Mouse (Mus musculus) ES-E14 (cell line): ENCODE measurements around the gene Tsc22d4. TPM values are rescaled to one million over a fixed set of nuclear protein-coding genes. Genes with fewer than 3 reads are reported as not detected.

Experiments
- DNase-seq: peaks from one replicate; pipeline ENCODE4 v3.0.0-alpha.2; 2013; ENCODE audit warnings: low read depth, low spot score
- H3K27ac ChIP-seq: 2 replicates; pipeline ENCODE4 v1.5.1; 2012; ENCODE audit warnings: low read depth, mild to moderate bottlenecking, low read length, moderate library complexity, mixed read lengths; ENCODE audit not compliant: poor library complexity, insufficient read depth, severe bottlenecking
- H3K36me3 ChIP-seq: 2 replicates; pipeline ENCODE4 v1.6.1; 2012; ENCODE audit warnings: mild to moderate bottlenecking, low read length, moderate library complexity, mixed read lengths; ENCODE audit not compliant: control insufficient read depth, poor library complexity, insufficient read depth, severe bottlenecking
- H3K4me1 ChIP-seq, 2 experiments: fragments of 150-350 bp in 1 of 2; sonication (generic) in 1 of 2; 2 replicates each; pipeline ENCODE4 v1.6.1; 2012; ENCODE audit warnings: low read length in 2 of 2, mild to moderate bottlenecking in 1 of 2, mixed read lengths in 1 of 2; ENCODE audit not compliant: control insufficient read depth in 2 of 2, insufficient read depth in 2 of 2, poor library complexity in 1 of 2
- H3K4me3 ChIP-seq, 2 experiments: fragments of 150-350 bp in 1 of 2; sonication (generic) in 1 of 2; 2 replicates each; pipeline ENCODE4 v1.5.1; 2012; ENCODE audit warnings: low read length in 2 of 2, low read depth in 1 of 2, mild to moderate bottlenecking in 1 of 2, mixed read lengths in 1 of 2; ENCODE audit not compliant: insufficient read depth in 1 of 2, poor library complexity in 1 of 2, severe bottlenecking in 1 of 2
- H3K9ac ChIP-seq: 2 replicates; pipeline ENCODE4 v1.6.1; 2012; ENCODE audit warnings: low read depth, mild to moderate bottlenecking, low read length, mixed read lengths; ENCODE audit not compliant: poor library complexity, insufficient read depth, severe bottlenecking
- H3K9me3 ChIP-seq: fragments of 150-350 bp; sonication (generic); 2 replicates; pipeline ENCODE4 v1.6.1; 2012; ENCODE audit warnings: low read depth, mild to moderate bottlenecking, low read length; ENCODE audit not compliant: control insufficient read depth, insufficient read depth
- CHD2 ChIP-seq: IDR thresholded peaks from 2 replicates; pipeline ENCODE4 v1.6.1; 2014; ENCODE audit warnings: mild to moderate bottlenecking, low read depth, low read length, inconsistent platforms
- HCFC1 ChIP-seq: IDR thresholded peaks from 2 replicates; pipeline ENCODE4 v1.6.1; 2012; ENCODE audit warnings: low read length, inconsistent platforms, borderline replicate concordance; ENCODE audit not compliant: insufficient read depth
- MAFK ChIP-seq: IDR thresholded peaks from 2 replicates; pipeline ENCODE4 v1.6.1; 2014; ENCODE audit warnings: mild to moderate bottlenecking, low read depth, low read length, inconsistent platforms; ENCODE audit not compliant: insufficient read depth
- ZC3H11A ChIP-seq: IDR thresholded peaks from 2 replicates; pipeline ENCODE4 v1.6.1; 2012; ENCODE audit warnings: low read depth, mild to moderate bottlenecking, inconsistent platforms, low read length, borderline replicate concordance
- ZNF384 ChIP-seq: IDR thresholded peaks from 2 replicates; pipeline ENCODE4 v1.6.1; 2012; ENCODE audit warnings: low read depth, low read length, inconsistent platforms
- in situ Hi-C, 2 experiments: fragments of 600-800 bp; cut with MboI; formaldehyde crosslinking; loops; one replicate each; pipeline ENCODE4 v1.15.1; 2025; ENCODE audit warnings: low sequenced_read_pairs in 2 of 2, inconsistent platforms in 1 of 2; ENCODE audit not compliant: unreplicated experiment in 2 of 2
- total RNA-seq: library from RNA; depleted of rRNA; stranded (reverse); fragments of 300-350 nt; gene quantifications from 2 replicates; pipeline ENCODE4 v1.2.3, GENCODE M21; 2012; rRNA removed

Tsc22d4 gene
- total RNA-seq, 1 experiment, result 21.6 TPM

- Histone ChIP-seq H3K27ac (no peak overlapping the region), H3K36me3 (peaks cover 3% of the 10 kb centered on the region; the same call in 1 of the 2 replicates), H3K4me1 (no peaks in the 10 kb centered on the region), H3K9ac (no peak overlapping the region), H3K4me3 (no peak overlapping the region), H3K9me3 (peaks cover 14% of the 10 kb centered on the region)
- TF ChIP-seq ZC3H11A (no peak), CHD2 (no peak), MAFK (no peak), ZNF384 (no peak), HCFC1 (no peak)
- no peak for DNase-seq
- in situ Hi-C loops, result no loop called here
Observed at GRCm38 (mm10) chr5:137817466-137818222, 72.1 kb downstream of the Tsc22d4 start.

Other genes with a start within 250 kb of the Tsc22d4 start
- gene Pop7, start 243.2 kb upstream of the Tsc22d4 start, total RNA-seq, result 35.7 and 41.7 TPM in 2 replicates
- gene Gigyf1, start 227.2 kb upstream of the Tsc22d4 start, total RNA-seq, result 24.7 and 40.3 TPM in 2 replicates
- gene Epo, start 212.5 kb upstream of the Tsc22d4 start, total RNA-seq, result 0.36 and 0.48 TPM in 2 replicates
- gene Gnb2, start 212.2 kb upstream of the Tsc22d4 start, total RNA-seq, result 259 and 297 TPM in 2 replicates
- gene Actl6b, start 192.2 kb upstream of the Tsc22d4 start, total RNA-seq, result not detected in 2 replicates
- 3.7 and 7.6 TPM in 2 replicates for gene Tfr2, start 175.9 kb upstream of the Tsc22d4 start, total RNA-seq
- gene Mospd3, start 144.7 kb upstream of the Tsc22d4 start, total RNA-seq, result 7.8 and 12.9 TPM in 2 replicates
- 134 and 157 TPM in 2 replicates for gene Pcolce, start 131.9 kb upstream of the Tsc22d4 start, total RNA-seq
- 1.1 and 2.2 TPM in 2 replicates for gene Fbxo24, start 116.7 kb upstream of the Tsc22d4 start, total RNA-seq
- 12.7 and 23.0 TPM in 2 replicates for gene Lrch4, start 116.6 kb upstream of the Tsc22d4 start, total RNA-seq
- gene Gm20605, start 116.6 kb upstream of the Tsc22d4 start, total RNA-seq, result 7.8 and 13.6 TPM in 2 replicates
- gene Sap25, start 104.4 kb upstream of the Tsc22d4 start, total RNA-seq, result 12.0 and 24.0 TPM in 2 replicates
- 0.85 and 1.5 TPM in 2 replicates for gene Irs3, start 100.0 kb upstream of the Tsc22d4 start, total RNA-seq
- gene Agfg2, start 61.0 kb upstream of the Tsc22d4 start, total RNA-seq, result 12.3 and 12.5 TPM in 2 replicates
- 5.9 and 7.4 TPM in 2 replicates for gene Nyap1, start 4.1 kb upstream of the Tsc22d4 start, total RNA-seq
- gene Ppp1r35, start 33.1 kb downstream of the Tsc22d4 start, total RNA-seq, result 27.6 and 34.5 TPM in 2 replicates
- gene Mepce, start 41.9 kb downstream of the Tsc22d4 start, total RNA-seq, result 42.3 and 43.0 TPM in 2 replicates
- gene Zcwpw1, start 42.1 kb downstream of the Tsc22d4 start, total RNA-seq, result 24.5 and 33.0 TPM in 2 replicates
- 0.21 and 0.62 TPM in 2 replicates for gene Pilra, start 90.6 kb downstream of the Tsc22d4 start, total RNA-seq
- not detected in 2 replicates for gene Pilrb1, start 112.4 kb downstream of the Tsc22d4 start, total RNA-seq
- not detected in 2 replicates for gene Pilrb2, start 126.1 kb downstream of the Tsc22d4 start, total RNA-seq
- gene Cyp3a13, start 175.9 kb downstream of the Tsc22d4 start, total RNA-seq, result 0.26 and 0.31 TPM in 2 replicates
- 0.04 TPM in 1 of 2 replicates, not detected in the other for gene Gjc3, start 217.4 kb downstream of the Tsc22d4 start, total RNA-seq
- gene Azgp1, start 235.8 kb downstream of the Tsc22d4 start, total RNA-seq, result not detected in 2 replicates